Mouse (Mus musculus): Measurements from ENCODE around the gene Syne4. TPM values are rescaled to one million over a fixed set of nuclear protein-coding genes. Genes with fewer than 3 reads are reported as not detected.

Gene Syne4
- total RNA-seq, 4 experiments from 2014 or later, result 0.46 to 1.9 (median 0.76) TPM

GRCm38 (mm10) chr7:30327140-30327539 is 12.5 kb downstream of the Syne4 start:
- no peak for DNase-seq (ENCODE audit: low spot score)

GRCm38 (mm10) chr7:30328379-30328778 is 13.8 kb downstream of the Syne4 start:
- DNase-seq (ENCODE audit: low spot score), result no peak

- peak; percentile 53 for DNase-seq (ENCODE audit: low spot score)
These were observed 17.3 kb downstream of the Syne4 start for GRCm38 (mm10) chr7:30331887-30332286.

GRCm38 (mm10) chr7:30332622-30333259 is 18.1 kb downstream of the Syne4 start:
- DNase-seq (ENCODE audit: low spot score), result no peak

- peak; percentile 52 for DNase-seq (ENCODE audit: low spot score)
These were observed 18.8 kb downstream of the Syne4 start for GRCm38 (mm10) chr7:30333436-30333835.

GRCm38 (mm10) chr7:30334563-30334962 is 20.0 kb downstream of the Syne4 start:
- no peak for DNase-seq (ENCODE audit: low spot score)

GRCm38 (mm10) chr7:30335688-30336087 is 21.1 kb downstream of the Syne4 start:
- DNase-seq (ENCODE audit: low spot score), result no peak

- DNase-seq (ENCODE audit: low spot score), result peak; percentile 64
These were observed 21.8 kb downstream of the Syne4 start for GRCm38 (mm10) chr7:30336384-30336783.

GRCm38 (mm10) chr7:30339432-30340109 is 25.0 kb downstream of the Syne4 start:
- DNase-seq (ENCODE audit: low spot score), result no peak

- DNase-seq (ENCODE audit: low spot score), result no peak
These were observed 32.2 kb downstream of the Syne4 start for GRCm38 (mm10) chr7:30346635-30347379.

- no peak for DNase-seq (ENCODE audit: low spot score)
These were observed 33.2 kb downstream of the Syne4 start for GRCm38 (mm10) chr7:30347828-30348227.

- DNase-seq (ENCODE audit: low spot score), result peak; percentile 63
These were observed 38.7 kb downstream of the Syne4 start for GRCm38 (mm10) chr7:30353279-30353822.

- no peak for DNase-seq (ENCODE audit: low spot score)
These were observed 39.5 kb downstream of the Syne4 start for GRCm38 (mm10) chr7:30354059-30354458.

- no peak for DNase-seq (ENCODE audit: low spot score)
These were observed 44.0 kb downstream of the Syne4 start for GRCm38 (mm10) chr7:30358378-30359186.

- no peak for DNase-seq (ENCODE audit: low spot score)
These were observed 44.8 kb downstream of the Syne4 start for GRCm38 (mm10) chr7:30359276-30359865.

GRCm38 (mm10) chr7:30360028-30360427 is 45.4 kb downstream of the Syne4 start:
- DNase-seq (ENCODE audit: low spot score), result no peak

GRCm38 (mm10) chr7:30362652-30363343 is 48.2 kb downstream of the Syne4 start, which contains the start of gene Lrfn3:
TSS of gene Lrfn3 (minus strand) at chr7:30362772.
- no peak for DNase-seq (ENCODE audit: low spot score)

GRCm38 (mm10) chr7:30363344-30363738 is 48.7 kb downstream of the Syne4 start:
- DNase-seq (ENCODE audit: low spot score), result no peak

- DNase-seq (ENCODE audit: low spot score), result no peak
These were observed 52.9 kb downstream of the Syne4 start for GRCm38 (mm10) chr7:30367466-30367865.

Data from heart, adult 8-10 months (tissue).